Mouse (Mus musculus): ENCODE data around the gene Khdrbs1. TPM values are rescaled to one million over a fixed set of nuclear protein-coding genes. Genes with fewer than 3 reads are reported as not detected.
"Not testable (repeated sequence)": the region's sequence is repeated elsewhere in the genome, so short reads cannot be mapped to it uniquely, and the experiment has no call there.

Gene Khdrbs1
- polyA plus RNA-seq, 1 experiment from 2014 or later: 154 TPM

DNA sequence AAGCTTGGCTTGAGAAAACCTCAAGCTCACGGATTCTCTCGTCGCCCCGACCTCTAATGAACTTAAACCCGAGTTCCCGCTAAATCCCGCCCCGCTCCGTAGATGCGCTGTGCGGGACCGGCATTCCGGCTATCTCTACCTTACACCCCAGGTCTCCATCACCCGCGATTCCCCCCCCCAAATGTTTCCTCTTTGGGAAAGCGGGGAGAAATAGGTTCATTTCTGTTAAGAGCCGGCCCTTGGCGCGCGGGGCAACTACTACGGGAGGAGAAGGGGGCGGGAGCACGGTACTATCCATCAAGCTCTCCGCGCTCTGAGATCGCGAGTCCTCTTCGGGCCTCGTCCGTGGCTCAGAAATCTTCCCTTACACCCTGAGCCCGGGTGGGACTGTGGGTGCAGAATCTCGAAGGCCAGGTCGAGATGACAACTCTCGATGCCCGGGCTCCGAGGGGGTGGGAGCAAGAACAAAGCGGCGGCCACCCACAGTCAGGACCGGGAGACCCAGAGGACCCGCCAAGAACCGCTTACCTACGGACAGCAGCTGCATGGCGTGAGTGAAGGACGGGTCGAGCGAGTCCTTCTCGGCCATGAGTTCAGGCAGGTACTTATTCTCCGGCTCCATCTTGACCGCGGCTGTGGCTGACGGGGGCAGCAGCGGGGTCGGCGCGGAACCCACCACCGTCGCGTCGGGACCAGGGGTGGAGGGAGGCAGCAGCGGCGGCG is 691 bp downstream of the Khdrbs1 start:
- DNase-seq (peak; percentile 66), ATAC-seq (ENCODE audit: low FRiP score, low TSS enrichment) (peak; percentile 1; the same call in 1 of the 2 replicates)
- WGBS: under 1% methylated on average over 61 of the region's 62 CpGs
- Histone ChIP-seq H3K9ac (replicated peaks; ENCODE audit: low read length) (peak overlapping the region; percentile 99), H3K36me3 (ENCODE audit: control insufficient read depth, insufficient read depth, low read length) (0 out of 2 replicates have a peak, but pooled peaks cover 4% of the 10 kb centered on the region), H3K27me3 (ENCODE audit: control insufficient read depth, insufficient read depth, low read length) (no peaks in the 10 kb centered on the region), H3K9me3 (ENCODE audit: control insufficient read depth, low read length) (no peaks in the 10 kb centered on the region), H3K4me2 (ENCODE audit: low read length) (peak overlapping the region; percentile 71), H3K4me3 (replicated peaks; ENCODE audit: low read depth, low read length) (peak overlapping the region; percentile 100), H3K27ac (replicated peaks; ENCODE audit: low read depth, low read length) (peak overlapping the region; percentile 100), H3K4me1 (ENCODE audit: control insufficient read depth, insufficient read depth, low read length) (peaks cover 28% of the 10 kb centered on the region)

- Histone ChIP-seq H3K4me3 (replicated peaks; ENCODE audit: low read depth, low read length) (peak overlapping the region; percentile 100), H3K4me1 (ENCODE audit: control insufficient read depth, insufficient read depth, low read length) (peaks cover 31% of the 10 kb centered on the region), H3K27me3 (ENCODE audit: control insufficient read depth, insufficient read depth, low read length) (no peaks in the 10 kb centered on the region), H3K4me2 (ENCODE audit: low read length) (peak overlapping the region; percentile 71), H3K27ac (replicated peaks; ENCODE audit: low read depth, low read length) (no peak overlapping the region), H3K9me3 (ENCODE audit: control insufficient read depth, low read length) (no peaks in the 10 kb centered on the region), H3K36me3 (ENCODE audit: control insufficient read depth, insufficient read depth, low read length) (0 out of 2 replicates have a peak, but pooled peaks cover 4% of the 10 kb centered on the region), H3K9ac (replicated peaks; ENCODE audit: low read length) (no peak overlapping the region)
- ATAC-seq (ENCODE audit: low FRiP score, low TSS enrichment) (no peak), DNase-seq (no peak)
- WGBS: 77% methylated on average over 4 of the region's 4 CpGs
These were observed 2.9 kb downstream of the Khdrbs1 start for GRCm38 (mm10) chr4:129739111-129739645.

GRCm38 (mm10) chr4:129736173-129736572 is 5.9 kb downstream of the Khdrbs1 start:
- Histone ChIP-seq H3K9ac (replicated peaks; ENCODE audit: low read length) (no peak overlapping the region), H3K27me3 (ENCODE audit: control insufficient read depth, insufficient read depth, low read length) (no peaks in the 10 kb centered on the region), H3K27ac (replicated peaks; ENCODE audit: low read depth, low read length) (no peak overlapping the region), H3K9me3 (ENCODE audit: control insufficient read depth, low read length) (no peaks in the 10 kb centered on the region), H3K4me3 (replicated peaks; ENCODE audit: low read depth, low read length) (no peak overlapping the region), H3K4me1 (ENCODE audit: control insufficient read depth, insufficient read depth, low read length) (peaks cover 28% of the 10 kb centered on the region), H3K4me2 (ENCODE audit: low read length) (no peak overlapping the region), H3K36me3 (ENCODE audit: control insufficient read depth, insufficient read depth, low read length) (0 out of 2 replicates have a peak, but pooled peaks cover 4% of the 10 kb centered on the region)
- DNase-seq (no peak), ATAC-seq (ENCODE audit: low FRiP score, low TSS enrichment) (no peak)
- 93% methylated on average over 1 of the region's 1 CpGs for WGBS

DNA sequence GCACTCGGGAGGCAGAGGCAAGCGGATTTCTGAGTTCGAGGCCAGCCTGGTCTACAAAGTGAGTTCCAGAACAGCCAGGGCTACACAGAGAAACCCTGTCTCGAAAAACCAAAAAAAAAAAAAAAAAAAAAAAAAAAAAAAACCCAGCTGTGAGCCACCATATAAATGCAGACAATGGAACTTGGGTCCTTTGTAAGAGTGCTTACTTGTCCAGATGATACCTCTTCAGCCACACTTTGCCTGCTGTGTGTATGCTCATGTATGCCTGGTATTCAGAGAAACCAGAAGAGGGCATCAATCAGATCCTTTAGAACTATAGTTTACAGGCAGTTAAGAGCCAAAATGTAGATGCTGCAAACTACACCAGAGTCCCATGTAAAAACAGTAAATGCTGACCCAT is 6.6 kb downstream of the Khdrbs1 start:
- H3K9me3 ChIP-seq (ENCODE audit: control insufficient read depth, low read length); ATAC-seq (ENCODE audit: low FRiP score, low TSS enrichment): not testable (repeated sequence)
- 97% methylated on average over 3 of the region's 4 CpGs for WGBS

DNA sequence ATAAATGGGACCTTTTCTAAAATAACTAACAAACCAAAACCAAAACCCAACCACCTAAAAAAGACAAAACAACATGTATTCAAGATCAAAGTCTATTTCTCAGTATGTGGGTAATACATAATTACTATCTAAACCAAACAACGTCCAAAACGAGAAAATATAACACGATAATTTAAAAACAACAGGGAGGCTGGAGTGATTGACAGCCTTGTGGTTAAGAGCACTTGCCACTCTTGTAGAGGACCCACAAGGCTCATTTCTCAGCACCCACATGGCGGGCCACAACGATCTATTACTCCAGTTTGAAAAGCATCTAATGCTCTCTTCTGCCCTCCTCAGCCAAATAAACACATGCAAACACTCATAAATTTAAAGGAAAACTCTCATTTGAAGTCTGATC is 10.7 kb downstream of the Khdrbs1 start:
- no peak for DNase-seq
- no peaks in the 10 kb centered on the region for H3K27me3 ChIP-seq (ENCODE audit: control insufficient read depth, insufficient read depth, low read length)
- 0 out of 2 replicates have a peak, but pooled peaks cover 3% of the 10 kb centered on the region for H3K4me1 ChIP-seq (ENCODE audit: control insufficient read depth, insufficient read depth, low read length)
- ATAC-seq (ENCODE audit: low FRiP score, low TSS enrichment): no peak
- no peak overlapping the region for H3K27ac ChIP-seq (replicated peaks; ENCODE audit: low read depth, low read length)
- H3K9ac ChIP-seq (replicated peaks; ENCODE audit: low read length): no peak overlapping the region
- no peaks in the 10 kb centered on the region for H3K9me3 ChIP-seq (ENCODE audit: control insufficient read depth, low read length)
- H3K36me3 ChIP-seq (ENCODE audit: control insufficient read depth, insufficient read depth, low read length): peaks cover 24% of the 10 kb centered on the region
- H3K4me3 ChIP-seq (replicated peaks; ENCODE audit: low read depth, low read length): no peak overlapping the region
- no peak overlapping the region for H3K4me2 ChIP-seq (ENCODE audit: low read length)
- 95% methylated on average over 5 of the region's 5 CpGs for WGBS

More for the DNA sequence above, 6.6 kb downstream of the Khdrbs1 start:
- H3K27me3 ChIP-seq (ENCODE audit: control insufficient read depth, insufficient read depth, low read length); DNase-seq; H3K36me3 ChIP-seq (ENCODE audit: control insufficient read depth, insufficient read depth, low read length); H3K9ac ChIP-seq (replicated peaks; ENCODE audit: low read length); H3K4me2 ChIP-seq (ENCODE audit: low read length); H3K27ac ChIP-seq (replicated peaks; ENCODE audit: low read depth, low read length); H3K4me3 ChIP-seq (replicated peaks; ENCODE audit: low read depth, low read length): not testable (repeated sequence)
- peaks cover 27% of the 10 kb centered on the region for H3K4me1 ChIP-seq (ENCODE audit: control insufficient read depth, insufficient read depth, low read length)

DNA sequence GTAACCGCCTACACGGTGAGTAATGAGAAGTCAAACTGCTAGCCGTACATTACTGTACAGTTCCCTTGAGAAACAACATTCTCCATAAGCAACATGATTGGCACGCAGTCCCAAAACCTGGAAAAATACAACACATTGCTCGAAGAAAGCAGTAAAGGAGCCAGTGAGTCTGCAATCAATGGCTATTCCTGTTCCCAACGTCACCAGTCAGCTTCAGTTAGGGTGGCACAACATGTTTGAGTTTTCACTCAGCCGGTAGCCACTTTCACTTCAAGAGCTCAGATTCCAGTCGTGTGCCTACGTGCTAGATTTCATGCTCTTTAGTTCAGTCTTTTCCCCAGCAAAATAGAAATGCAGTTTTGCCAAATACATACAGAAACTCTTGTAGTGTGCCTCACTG is 25.8 kb downstream of the Khdrbs1 start:
- DNase-seq (no peak), ATAC-seq (ENCODE audit: low FRiP score, low TSS enrichment) (no peak)
- H3K9ac ChIP-seq (replicated peaks; ENCODE audit: low read length): no peak overlapping the region
- no peak overlapping the region for H3K4me2 ChIP-seq (ENCODE audit: low read length)
- WGBS: 93% methylated on average over 9 of the region's 9 CpGs
- H3K9me3 ChIP-seq (ENCODE audit: control insufficient read depth, low read length): no peaks in the 10 kb centered on the region
- no peaks in the 10 kb centered on the region for H3K4me1 ChIP-seq (ENCODE audit: control insufficient read depth, insufficient read depth, low read length)
- H3K27me3 ChIP-seq (ENCODE audit: control insufficient read depth, insufficient read depth, low read length): no peaks in the 10 kb centered on the region
- peaks cover 84% of the 10 kb centered on the region for H3K36me3 ChIP-seq (ENCODE audit: control insufficient read depth, insufficient read depth, low read length)
- H3K4me3 ChIP-seq (replicated peaks; ENCODE audit: low read depth, low read length): no peak overlapping the region
- no peak overlapping the region for H3K27ac ChIP-seq (replicated peaks; ENCODE audit: low read depth, low read length)

- Histone ChIP-seq H3K4me3 (replicated peaks; ENCODE audit: low read depth, low read length) (no peak overlapping the region), H3K27ac (replicated peaks; ENCODE audit: low read depth, low read length) (peak overlapping the region; percentile 87), H3K36me3 (ENCODE audit: control insufficient read depth, insufficient read depth, low read length) (peaks cover 91% of the 10 kb centered on the region), H3K27me3 (ENCODE audit: control insufficient read depth, insufficient read depth, low read length) (no peaks in the 10 kb centered on the region), H3K9me3 (ENCODE audit: control insufficient read depth, low read length) (no peaks in the 10 kb centered on the region), H3K4me2 (ENCODE audit: low read length) (0 out of 2 replicates have a peak overlapping the region, but pooled peaks have one; percentile 17), H3K9ac (replicated peaks; ENCODE audit: low read length) (no peak overlapping the region; the same call in 1 of the 2 replicates), H3K4me1 (ENCODE audit: control insufficient read depth, insufficient read depth, low read length) (peaks cover 17% of the 10 kb centered on the region)
- WGBS: 32% methylated on average over 8 of the region's 8 CpGs
- peak; percentile 85; the same call in 1 of the 2 replicates for ATAC-seq (ENCODE audit: low FRiP score, low TSS enrichment)
- DNase-seq: peak; percentile 83
These were observed 32.5 kb downstream of the Khdrbs1 start for GRCm38 (mm10) chr4:129709486-129710129.

DNA sequence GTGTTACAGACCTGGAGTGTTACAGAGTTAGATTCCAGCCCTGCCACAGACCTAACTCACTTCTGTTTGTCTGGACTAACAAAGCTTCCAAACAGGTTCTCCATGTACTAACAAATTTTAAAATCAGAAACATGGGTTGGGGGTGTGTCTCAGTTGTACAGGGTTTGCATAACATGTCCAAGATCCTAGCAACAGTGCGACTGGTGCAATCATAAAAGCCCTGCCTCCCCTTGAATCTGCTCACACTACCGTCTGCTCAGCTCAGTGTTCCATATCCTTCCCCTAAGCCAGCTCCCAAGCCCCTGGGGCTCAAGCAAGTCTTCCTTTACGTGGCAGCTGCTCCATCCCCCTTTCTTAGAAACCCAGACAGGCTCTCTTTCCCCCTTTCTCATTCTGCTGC is 35.4 kb downstream of the Khdrbs1 start:
- ATAC-seq (ENCODE audit: low FRiP score, low TSS enrichment) (no peak), DNase-seq (peak; percentile 31)
- H3K9ac ChIP-seq (replicated peaks; ENCODE audit: low read length): no peak overlapping the region
- H3K27me3 ChIP-seq (ENCODE audit: control insufficient read depth, insufficient read depth, low read length): no peaks in the 10 kb centered on the region
- H3K27ac ChIP-seq (replicated peaks; ENCODE audit: low read depth, low read length): peak overlapping the region; percentile 55; the same call in 1 of the 2 replicates
- no peaks in the 10 kb centered on the region for H3K9me3 ChIP-seq (ENCODE audit: control insufficient read depth, low read length)
- H3K36me3 ChIP-seq (ENCODE audit: control insufficient read depth, insufficient read depth, low read length): peaks cover 82% of the 10 kb centered on the region
- H3K4me1 ChIP-seq (ENCODE audit: control insufficient read depth, insufficient read depth, low read length): peaks cover 33% of the 10 kb centered on the region
- 20% methylated on average over 3 of the region's 3 CpGs for WGBS
- H3K4me2 ChIP-seq (ENCODE audit: low read length): no peak overlapping the region
- H3K4me3 ChIP-seq (replicated peaks; ENCODE audit: low read depth, low read length): no peak overlapping the region

Data from midbrain, embryonic 14.5 days (tissue).